Mouse (Mus musculus) bone marrow macrophage, adult 2 months (primary cell): ENCODE measurements around the gene Rasgrp1.

Experiments used
- CTCF ChIP-seq: IDR thresholded peaks from 2 replicates; pipeline ENCODE4 v1.5.1; 2012; ENCODE audit warnings: low read depth, mild to moderate bottlenecking, low read length, moderate library complexity
- POLR2A ChIP-seq: IDR thresholded peaks from 2 replicates; pipeline ENCODE4 v1.6.1; 2012; ENCODE audit warnings: mild to moderate bottlenecking, low read depth, low read length, borderline replicate concordance

GRCm38 (mm10) chr2:117230261-117230660 lies 112.5 kb downstream of the Rasgrp1 start:
- TF ChIP-seq CTCF: no peak
- no peak for TF ChIP-seq POLR2A
